Mouse (Mus musculus) c-Kit-positive CD71-positive TER-119-positive erythroid progenitor cells, embryonic 14.5 days (primary cell): Measurements from ENCODE around the gene Gm10638.
A peak's percentile ranks its signal among the peaks of the same experiment; 100 is the strongest.

Experiments used
- DNase-seq: peaks from one replicate; pipeline ENCODE4 v3.0.0-alpha.2; 2013; ENCODE audit warnings: low spot score

The Gm10638 gene

GRCm38 (mm10) chr8:86745221-86745934 lies at the start of gene Gm10638, which contains the start of gene Siah1a:
Gene Gm10638, plus strand, starts transcription at chr8:86745699.
Gene Siah1a, minus strand, starts transcription at chr8:86745934.
- DNase-seq, result peak; percentile 64

GRCm38 (mm10) chr8:86695703-86696102 lies 49.8 kb upstream of the Gm10638 start:
- DNase-seq, result no peak

GRCm38 (mm10) chr8:86698811-86699421 lies 46.6 kb upstream of the Gm10638 start:
- DNase-seq, result no peak

GRCm38 (mm10) chr8:86699471-86699870 lies 46.0 kb upstream of the Gm10638 start:
- no peak for DNase-seq

GRCm38 (mm10) chr8:86702453-86702852 lies 43.0 kb upstream of the Gm10638 start:
- no peak for DNase-seq

GRCm38 (mm10) chr8:86705317-86705716 lies 40.2 kb upstream of the Gm10638 start:
- DNase-seq, result no peak

- no peak for DNase-seq
Measured at GRCm38 (mm10) chr8:86706756-86707155, 38.7 kb upstream of the Gm10638 start.

- peak; percentile 78 for DNase-seq
Measured at GRCm38 (mm10) chr8:86707873-86708272, 37.6 kb upstream of the Gm10638 start.

- DNase-seq, result no peak
Measured at GRCm38 (mm10) chr8:86712594-86712993, 32.9 kb upstream of the Gm10638 start.

GRCm38 (mm10) chr8:86713407-86714188 lies 31.9 kb upstream of the Gm10638 start:
- no peak for DNase-seq

- DNase-seq, result no peak
Measured at GRCm38 (mm10) chr8:86718332-86718994, 27.0 kb upstream of the Gm10638 start.

GRCm38 (mm10) chr8:86719368-86719767 lies 26.1 kb upstream of the Gm10638 start:
- DNase-seq, result no peak

GRCm38 (mm10) chr8:86720756-86721459 lies 24.6 kb upstream of the Gm10638 start:
- DNase-seq, result no peak

GRCm38 (mm10) chr8:86721490-86721889 lies 24.0 kb upstream of the Gm10638 start:
- no peak for DNase-seq

- no peak for DNase-seq
Measured at GRCm38 (mm10) chr8:86726959-86727358, 18.5 kb upstream of the Gm10638 start.

GRCm38 (mm10) chr8:86728224-86728950 lies 17.1 kb upstream of the Gm10638 start:
- DNase-seq, result no peak

- DNase-seq, result no peak
Measured at GRCm38 (mm10) chr8:86730303-86730702, 15.2 kb upstream of the Gm10638 start.

GRCm38 (mm10) chr8:86730860-86731259 lies 14.6 kb upstream of the Gm10638 start:
- no peak for DNase-seq

GRCm38 (mm10) chr8:86734171-86734570 lies 11.3 kb upstream of the Gm10638 start:
- DNase-seq, result no peak

- DNase-seq, result no peak
Measured at GRCm38 (mm10) chr8:86734954-86735353, 10.5 kb upstream of the Gm10638 start.
